Mouse (Mus musculus) hindlimb bud, embryonic 11.5 days (tissue): ENCODE results near the gene Gm49322.

Experiments
- DNase-seq: peaks from one replicate; pipeline ENCODE4 v3.0.0-alpha.2; 2012; ENCODE audit warnings: low read depth, low spot score; ENCODE audit errors: extremely low spot score

Gene Gm49322

GRCm38 (mm10) chr10:80583047-80583446 lies 22.8 kb upstream of the Gm49322 start:
- DNase-seq, result no peak

DNA sequence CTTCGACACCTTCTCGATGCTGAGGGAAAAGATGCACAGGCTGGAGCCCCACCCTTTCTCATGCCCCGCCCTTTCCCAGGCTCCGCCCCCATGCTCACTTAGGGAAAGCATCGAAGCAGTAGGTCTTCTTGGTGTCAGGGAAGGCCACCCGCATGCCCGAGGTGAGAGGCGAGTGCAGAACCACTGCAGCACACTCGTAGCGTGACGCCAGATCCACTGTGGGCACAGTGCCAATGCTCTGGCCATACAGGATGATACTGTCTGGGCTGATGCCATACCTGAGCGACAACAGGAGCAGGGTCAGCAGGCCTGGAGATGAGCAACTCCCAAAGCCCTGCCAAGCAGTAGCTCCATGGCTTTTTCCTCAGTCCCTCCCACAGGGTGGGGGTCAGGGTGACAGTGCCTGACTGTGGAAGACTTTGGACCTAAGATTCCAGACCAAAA lies 21.8 kb upstream of the Gm49322 start:
- DNase-seq, result no peak

GRCm38 (mm10) chr10:80584642-80585552 lies 20.9 kb upstream of the Gm49322 start:
- DNase-seq, result no peak

GRCm38 (mm10) chr10:80585581-80585980 lies 20.2 kb upstream of the Gm49322 start:
- no peak for DNase-seq

GRCm38 (mm10) chr10:80586407-80587304 lies 19.2 kb upstream of the Gm49322 start:
- no peak for DNase-seq

DNA sequence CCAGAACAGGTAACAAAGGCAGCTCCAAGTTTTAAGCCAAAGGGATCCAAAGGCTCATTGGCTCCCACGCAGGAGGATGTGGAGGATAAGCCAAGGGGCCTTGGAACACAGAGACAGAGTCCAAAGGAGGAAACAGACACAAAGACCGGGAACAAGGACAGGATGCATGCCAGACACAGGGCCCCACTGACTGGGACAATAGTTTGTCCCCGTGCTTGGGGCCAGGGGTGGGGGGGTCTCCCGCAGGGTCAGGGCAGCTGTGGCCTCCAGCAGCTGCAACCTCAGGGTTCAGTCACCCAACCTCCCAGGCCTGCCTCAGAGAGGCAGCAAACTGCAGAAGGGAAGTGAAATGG lies 18.5 kb upstream of the Gm49322 start:
- no peak for DNase-seq

DNA sequence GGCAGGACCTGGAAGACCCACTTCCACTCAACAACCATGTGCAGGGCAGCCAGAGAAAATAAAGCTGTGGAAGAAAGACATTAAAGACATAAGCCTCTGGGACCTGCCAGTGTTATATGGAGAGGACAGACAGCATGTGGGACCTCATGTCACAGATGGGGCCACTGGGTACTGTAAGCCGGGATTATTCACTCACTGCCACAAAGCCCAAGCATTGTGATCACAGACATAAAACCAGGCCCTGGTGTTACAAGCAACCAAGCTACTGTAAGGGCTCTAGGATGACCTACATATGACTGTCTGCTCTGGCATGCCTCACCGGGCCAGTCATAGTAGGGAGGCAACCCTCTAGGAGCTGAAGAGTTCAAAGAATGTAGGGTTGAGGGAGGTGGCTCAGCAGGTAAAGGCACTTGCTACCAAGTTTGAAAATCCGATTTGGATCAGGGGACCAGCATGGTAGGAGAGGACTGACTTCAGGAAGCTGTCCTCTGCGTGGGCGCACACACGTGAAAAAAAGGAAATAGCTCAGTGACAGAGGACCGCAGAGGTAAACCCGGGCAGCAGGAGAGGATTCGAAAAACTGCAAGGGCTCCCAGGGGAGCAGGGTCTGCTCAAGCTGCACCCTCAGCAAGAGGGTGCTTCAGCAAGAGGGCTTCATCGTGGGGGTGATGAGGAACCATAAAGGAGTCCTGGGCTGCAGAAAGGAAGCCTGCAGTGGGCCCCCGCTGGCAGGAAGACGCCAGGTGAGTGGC lies 16.5 kb upstream of the Gm49322 start:
- no peak for DNase-seq

GRCm38 (mm10) chr10:80589879-80590854 lies 15.7 kb upstream of the Gm49322 start, which contains the start of gene Abhd17a:
Gene Abhd17a (minus strand): TSS chr10:80590341.
- peak; percentile 94 for DNase-seq

- no peak for DNase-seq
Measured at GRCm38 (mm10) chr10:80596318-80596717, 9.5 kb upstream of the Gm49322 start.

GRCm38 (mm10) chr10:80602698-80603325 lies 3.0 kb upstream of the Gm49322 start, which contains the start of the genes Scamp4 and Adat3:
Gene Scamp4 (plus strand): TSS chr10:80602872.
Gene Adat3 (plus strand): TSS chr10:80602880.
- DNase-seq, result peak; percentile 64

GRCm38 (mm10) chr10:80603364-80603763 lies 2.5 kb upstream of the Gm49322 start:
- DNase-seq, result no peak

GRCm38 (mm10) chr10:80604001-80604509 lies 1.8 kb upstream of the Gm49322 start:
- DNase-seq, result no peak

GRCm38 (mm10) chr10:80604988-80605387 lies 833 bp upstream of the Gm49322 start:
- no peak for DNase-seq

DNA sequence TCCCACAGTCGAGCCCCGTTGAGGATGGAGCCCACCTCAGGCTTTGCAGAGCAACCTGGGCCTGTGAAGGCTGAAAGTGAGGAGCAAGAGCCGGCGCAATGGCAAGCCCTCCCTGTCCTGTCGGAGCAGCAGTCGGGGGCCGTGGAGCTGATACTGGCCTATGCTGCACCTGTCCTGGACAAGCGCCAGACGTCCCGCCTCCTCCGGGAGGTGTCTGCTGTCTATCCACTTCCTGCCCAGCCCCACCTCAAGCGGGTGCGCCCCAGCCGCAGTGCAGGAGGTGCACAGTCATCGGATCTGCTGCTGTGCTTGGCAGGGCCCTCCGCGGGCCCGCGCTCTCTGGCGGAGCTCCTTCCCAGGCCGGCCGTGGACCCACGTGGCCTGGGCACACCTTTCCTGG lies 485 bp downstream of the Gm49322 start:
- DNase-seq, result no peak

- no peak for DNase-seq
Measured at GRCm38 (mm10) chr10:80606737-80607350, 1.0 kb downstream of the Gm49322 start.

GRCm38 (mm10) chr10:80608435-80608834 lies 2.6 kb downstream of the Gm49322 start:
- DNase-seq, result no peak

DNA sequence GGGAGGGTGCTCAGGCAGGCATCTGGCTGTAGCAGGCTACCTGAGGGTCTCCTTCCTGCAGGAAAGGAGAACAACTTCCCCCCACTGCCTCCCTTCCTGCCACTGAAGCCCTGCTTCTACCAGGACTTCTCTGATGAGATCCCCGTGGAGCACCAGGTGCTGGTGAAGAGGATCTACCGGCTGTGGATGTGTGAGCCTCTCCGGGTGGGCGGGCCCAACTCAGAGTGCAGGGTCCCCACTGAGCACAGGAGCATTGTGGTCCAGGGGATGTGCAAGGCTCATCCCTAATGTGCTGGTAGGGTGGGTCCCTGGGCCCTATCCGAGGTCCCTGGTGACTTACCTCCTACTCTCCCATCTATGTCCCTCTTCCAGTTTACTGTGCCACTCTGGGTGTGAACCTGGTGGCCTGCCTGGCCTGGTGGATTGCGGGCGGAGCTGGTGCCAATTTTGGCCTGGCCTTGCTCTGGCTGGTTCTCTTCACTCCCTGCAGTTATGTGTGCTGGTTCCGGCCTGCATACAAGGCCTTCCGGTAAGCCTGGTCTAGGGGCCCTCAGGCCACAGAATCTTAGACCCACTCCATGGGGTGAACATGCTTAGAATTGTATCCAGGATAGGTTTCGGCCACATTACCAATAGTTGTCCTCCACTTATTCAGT lies 3.6 kb downstream of the Gm49322 start:
- no peak for DNase-seq
